Mouse (Mus musculus): ENCODE results near the gene Snx15. TPM values are rescaled to one million over a fixed set of nuclear protein-coding genes. Genes with fewer than 3 reads are reported as not detected.
"Not testable (repeated sequence)": the region's sequence is repeated elsewhere in the genome, so short reads cannot be mapped to it uniquely, and the experiment has no call there.

Gene Snx15
- polyA plus RNA-seq, 1 experiment from 2014 or later = 35.3 TPM

- H3K36me3 ChIP-seq (ENCODE audit: insufficient read depth) = no peaks in the 10 kb centered on the region
- no peak for ATAC-seq (ENCODE audit: insufficient read depth)
- no peak for TF ChIP-seq CTCF (IDR thresholded peaks at IDR 0.05; ENCODE audit: low read depth)
- no peak for DNase-seq
- H3K27me3 ChIP-seq (ENCODE audit: insufficient read depth, low read length) = no peaks in the 10 kb centered on the region
- no peak overlapping the region for H3K4me2 ChIP-seq
- H3K4me3 ChIP-seq (ENCODE audit: low read depth, low read length) = no peak overlapping the region
- H3K4me1 ChIP-seq (ENCODE audit: insufficient read depth) = no peaks in the 10 kb centered on the region
- H3K27ac ChIP-seq (ENCODE audit: low read depth) = no peak overlapping the region
- H3K9ac ChIP-seq = no peak overlapping the region
- H3K9me3 ChIP-seq (ENCODE audit: low read depth, low read length) = no peaks in the 10 kb centered on the region
- WGBS = 66% methylated on average over 9 of the region's 9 CpGs
Measured at GRCm38 (mm10) chr19:6155174-6155573, 27.1 kb upstream of the Snx15 start.

- no peak for TF ChIP-seq CTCF (IDR thresholded peaks at IDR 0.05; ENCODE audit: low read depth)
- H3K27me3 ChIP-seq (ENCODE audit: insufficient read depth, low read length) = no peaks in the 10 kb centered on the region
- no peak for ATAC-seq (ENCODE audit: insufficient read depth)
- peaks cover 6% of the 10 kb centered on the region; the same call in 1 of the 2 replicates for H3K4me1 ChIP-seq (ENCODE audit: insufficient read depth)
- no peak overlapping the region for H3K9ac ChIP-seq
- no peak for DNase-seq
- H3K4me3 ChIP-seq (ENCODE audit: low read depth, low read length) = no peak overlapping the region
- H3K36me3 ChIP-seq (ENCODE audit: insufficient read depth) = no peaks in the 10 kb centered on the region
- no peak overlapping the region for H3K27ac ChIP-seq (ENCODE audit: low read depth)
- no peak overlapping the region for H3K4me2 ChIP-seq
- H3K9me3 ChIP-seq (ENCODE audit: low read depth, low read length) = no peaks in the 10 kb centered on the region
- WGBS = 65% methylated on average over 5 of the region's 5 CpGs
Measured at GRCm38 (mm10) chr19:6144842-6145241, 16.7 kb upstream of the Snx15 start.

- Histone ChIP-seq H3K36me3 (ENCODE audit: insufficient read depth) (peaks cover 12% of the 10 kb centered on the region; the same call in 1 of the 2 replicates), H3K4me1 (ENCODE audit: insufficient read depth) (peaks cover 7% of the 10 kb centered on the region; the same call in 1 of the 2 replicates), H3K9me3 (ENCODE audit: low read depth, low read length) (no peaks in the 10 kb centered on the region), H3K9ac (peak within 1 kb of the TSS; percentile 83), H3K4me3 (ENCODE audit: low read depth, low read length) (peak within 1 kb of the TSS; percentile 74), H3K4me2 (peak within 1 kb of the TSS; percentile 82), H3K27ac (ENCODE audit: low read depth) (peak within 1 kb of the TSS; percentile 97), H3K27me3 (ENCODE audit: insufficient read depth, low read length) (no peaks in the 10 kb centered on the region)
- WGBS = under 1% methylated on average over 15 of the region's 15 CpGs
- peak; percentile 96 for DNase-seq
- TF ChIP-seq CTCF (IDR thresholded peaks at IDR 0.05; ENCODE audit: low read depth) = peak; percentile 57
- ATAC-seq (ENCODE audit: insufficient read depth) = peak; percentile 78
Measured at GRCm38 (mm10) chr19:6141394-6141749, 13.3 kb upstream of the Snx15 start, which contains the start of gene Arl2. TSS of gene Arl2 (minus strand) at chr19:6141548.

- DNase-seq = peak; percentile 99
- peak; percentile 92 for TF ChIP-seq CTCF (IDR thresholded peaks at IDR 0.05; ENCODE audit: low read depth)
- Histone ChIP-seq H3K4me3 (ENCODE audit: low read depth, low read length) (peak within 1 kb of the TSS; percentile 74), H3K9ac (peak within 1 kb of the TSS; percentile 83), H3K9me3 (ENCODE audit: low read depth, low read length) (no peaks in the 10 kb centered on the region), H3K27ac (ENCODE audit: low read depth) (peak within 1 kb of the TSS; percentile 97), H3K36me3 (ENCODE audit: insufficient read depth) (peaks cover 17% of the 10 kb centered on the region; the same call in 1 of the 2 replicates), H3K4me1 (ENCODE audit: insufficient read depth) (peaks cover 7% of the 10 kb centered on the region; the same call in 1 of the 2 replicates), H3K4me2 (peak within 1 kb of the TSS; percentile 82), H3K27me3 (ENCODE audit: insufficient read depth, low read length) (no peaks in the 10 kb centered on the region)
- peak; percentile 93 for ATAC-seq (ENCODE audit: insufficient read depth)
- WGBS = under 1% methylated on average over 67 of the region's 68 CpGs
Measured at GRCm38 (mm10) chr19:6140678-6141393, 12.7 kb upstream of the Snx15 start, which contains the start of gene Batf2. TSS of gene Batf2 (plus strand) at chr19:6140983.

GRCm38 (mm10) chr19:6140374-6140677 lies 12.2 kb upstream of the Snx15 start:
- DNase-seq (no peak), ATAC-seq (ENCODE audit: insufficient read depth) (no peak)
- peaks cover 7% of the 10 kb centered on the region; the same call in 1 of the 2 replicates for H3K4me1 ChIP-seq (ENCODE audit: insufficient read depth)
- 5% methylated on average over 16 of the region's 16 CpGs for WGBS
- no peak for TF ChIP-seq CTCF (IDR thresholded peaks at IDR 0.05; ENCODE audit: low read depth)
- peak overlapping the region; percentile 82 for H3K4me2 ChIP-seq
- H3K27me3 ChIP-seq (ENCODE audit: insufficient read depth, low read length) = no peaks in the 10 kb centered on the region
- peak overlapping the region; percentile 83 for H3K9ac ChIP-seq
- peak overlapping the region; percentile 97 for H3K27ac ChIP-seq (ENCODE audit: low read depth)
- peak overlapping the region; percentile 74 for H3K4me3 ChIP-seq (ENCODE audit: low read depth, low read length)
- no peaks in the 10 kb centered on the region for H3K9me3 ChIP-seq (ENCODE audit: low read depth, low read length)
- peaks cover 22% of the 10 kb centered on the region; the same call in 1 of the 2 replicates for H3K36me3 ChIP-seq (ENCODE audit: insufficient read depth)

GRCm38 (mm10) chr19:6139701-6140100 lies 11.6 kb upstream of the Snx15 start:
- no peak overlapping the region for H3K27ac ChIP-seq (ENCODE audit: low read depth)
- H3K4me2 ChIP-seq = peak overlapping the region; percentile 82
- ATAC-seq (ENCODE audit: insufficient read depth) = no peak
- H3K36me3 ChIP-seq (ENCODE audit: insufficient read depth) = peaks cover 28% of the 10 kb centered on the region
- 97% methylated on average over 6 of the region's 6 CpGs for WGBS
- peak overlapping the region; percentile 74 for H3K4me3 ChIP-seq (ENCODE audit: low read depth, low read length)
- peak overlapping the region; percentile 83 for H3K9ac ChIP-seq
- DNase-seq = no peak
- no peaks in the 10 kb centered on the region for H3K9me3 ChIP-seq (ENCODE audit: low read depth, low read length)
- H3K27me3 ChIP-seq (ENCODE audit: insufficient read depth, low read length) = no peaks in the 10 kb centered on the region
- peaks cover 7% of the 10 kb centered on the region; the same call in 1 of the 2 replicates for H3K4me1 ChIP-seq (ENCODE audit: insufficient read depth)
- TF ChIP-seq CTCF (IDR thresholded peaks at IDR 0.05; ENCODE audit: low read depth) = no peak

GRCm38 (mm10) chr19:6136397-6136796 lies 8.3 kb upstream of the Snx15 start:
- DNase-seq (no peak), ATAC-seq (ENCODE audit: insufficient read depth) (no peak)
- peaks cover 4% of the 10 kb centered on the region; the same call in 1 of the 2 replicates for H3K4me1 ChIP-seq (ENCODE audit: insufficient read depth)
- H3K4me2 ChIP-seq = no peak overlapping the region
- 80% methylated on average over 3 of the region's 3 CpGs for WGBS
- no peak overlapping the region for H3K27ac ChIP-seq (ENCODE audit: low read depth)
- H3K27me3 ChIP-seq (ENCODE audit: insufficient read depth, low read length) = no peaks in the 10 kb centered on the region
- H3K9ac ChIP-seq = no peak overlapping the region
- H3K4me3 ChIP-seq (ENCODE audit: low read depth, low read length) = no peak overlapping the region
- no peak for TF ChIP-seq CTCF (IDR thresholded peaks at IDR 0.05; ENCODE audit: low read depth)
- peaks cover 34% of the 10 kb centered on the region for H3K36me3 ChIP-seq (ENCODE audit: insufficient read depth)
- H3K9me3 ChIP-seq (ENCODE audit: low read depth, low read length) = no peaks in the 10 kb centered on the region

- DNase-seq; H3K4me3 ChIP-seq (ENCODE audit: low read depth, low read length); H3K4me1 ChIP-seq (ENCODE audit: insufficient read depth); H3K27ac ChIP-seq (ENCODE audit: low read depth); ATAC-seq (ENCODE audit: insufficient read depth); H3K4me2 ChIP-seq; H3K9ac ChIP-seq; H3K27me3 ChIP-seq (ENCODE audit: insufficient read depth, low read length); H3K9me3 ChIP-seq (ENCODE audit: low read depth, low read length): not testable (repeated sequence)
- peaks cover 34% of the 10 kb centered on the region for H3K36me3 ChIP-seq (ENCODE audit: insufficient read depth)
- 29% methylated on average over 1 of the region's 1 CpGs for WGBS
Measured at GRCm38 (mm10) chr19:6133197-6133596, 5.1 kb upstream of the Snx15 start.

Data from lung, embryonic 14.5 days (tissue).